Mouse (Mus musculus) limb, embryonic 10.5 days (tissue): ENCODE data around the gene Lhx5. TPM values are rescaled to one million over a fixed set of nuclear protein-coding genes. Genes with fewer than 3 reads are reported as not detected.
A peak's percentile ranks its signal among the peaks of the same experiment; 100 is the strongest.

Source experiments
- DNase-seq: peaks from one replicate; pipeline ENCODE4 v3.0.0-alpha.2; 2017; ENCODE audit warnings: low spot score
- H3K27ac ChIP-seq: fragments of 300-500 bp; sonication (generic); 2 replicates; pipeline ENCODE4 v1.5.1; 2016; ENCODE audit warnings: mild to moderate bottlenecking
- H3K27me3 ChIP-seq: fragments of 300-500 bp; sonication (generic); 2 replicates; pipeline ENCODE4 v1.6.1; 2016; ENCODE audit warnings: low read depth, mild to moderate bottlenecking; ENCODE audit not compliant: poor library complexity, severe bottlenecking
- H3K36me3 ChIP-seq: fragments of 300-500 bp; sonication (generic); 2 replicates; pipeline ENCODE4 v1.6.1; 2016; ENCODE audit warnings: mild to moderate bottlenecking, moderate library complexity
- H3K4me1 ChIP-seq: fragments of 300-500 bp; sonication (generic); 2 replicates; pipeline ENCODE4 v1.6.1; 2016
- H3K4me3 ChIP-seq: fragments of 300-500 bp; sonication (generic); 2 replicates; pipeline ENCODE4 v1.5.1; 2016; ENCODE audit warnings: mild to moderate bottlenecking, moderate library complexity
- H3K9me3 ChIP-seq: fragments of 300-500 bp; sonication (generic); replicated peaks from 2 replicates; pipeline ENCODE4 v1.6.1; 2016; ENCODE audit warnings: mild to moderate bottlenecking
- WGBS: fragments of 180-500 bp; shearing (Covaris S2); methylation state at CpG from one replicate; pipeline ENCODE4 v1.1.7; 2016; 5-methylcytosine and 5-hydroxymethylcytosine counted together
- polyA plus RNA-seq: library from polyadenylated mRNA; unstranded; fragments of >200 nt; fragmentation: Nextera tagmentation; extraction: Ambion mirVana; gene quantifications from 2 replicates; pipeline ENCODE4 v1.2.1, GENCODE M21; 2016

The Lhx5 gene
- polyA plus RNA-seq, 1 experiment from 2014 or later = not detected

GRCm38 (mm10) chr5:120435006-120435681 lies 3.6 kb downstream of the Lhx5 start:
- Histone ChIP-seq H3K36me3 (no peaks in the 10 kb centered on the region), H3K9me3 (no peaks in the 10 kb centered on the region), H3K4me1 (peaks cover 42% of the 10 kb centered on the region), H3K4me3 (no peak overlapping the region; the same call in 1 of the 2 replicates), H3K27me3 (peaks cover 100% of the 10 kb centered on the region), H3K27ac (no peak overlapping the region)
- under 1% methylated on average over 44 of the region's 44 CpGs for WGBS
- DNase-seq = peak; percentile 58

GRCm38 (mm10) chr5:120435731-120436501 lies 4.4 kb downstream of the Lhx5 start:
- peak overlapping the region; percentile 47 for H3K4me3 ChIP-seq
- WGBS = under 1% methylated on average over 47 of the region's 47 CpGs
- H3K27ac ChIP-seq = 0 out of 2 replicates have a peak overlapping the region, but pooled peaks have one; percentile 12
- H3K27me3 ChIP-seq = peaks cover 100% of the 10 kb centered on the region
- peak; percentile 56 for DNase-seq
- H3K36me3 ChIP-seq = no peaks in the 10 kb centered on the region
- no peaks in the 10 kb centered on the region for H3K9me3 ChIP-seq
- peaks cover 47% of the 10 kb centered on the region for H3K4me1 ChIP-seq

- Histone ChIP-seq H3K4me3 (no peak overlapping the region), H3K27me3 (peaks cover 95% of the 10 kb centered on the region), H3K27ac (no peak overlapping the region), H3K36me3 (no peaks in the 10 kb centered on the region), H3K9me3 (no peaks in the 10 kb centered on the region), H3K4me1 (peaks cover 43% of the 10 kb centered on the region)
- WGBS = under 1% methylated on average over 18 of the region's 18 CpGs
- peak; percentile 51 for DNase-seq
Measured at GRCm38 (mm10) chr5:120436885-120437495, 5.5 kb downstream of the Lhx5 start.

GRCm38 (mm10) chr5:120437539-120437938 lies 6.0 kb downstream of the Lhx5 start:
- no peaks in the 10 kb centered on the region for H3K36me3 ChIP-seq
- DNase-seq = no peak
- H3K9me3 ChIP-seq = no peaks in the 10 kb centered on the region
- 1% methylated on average over 17 of the region's 17 CpGs for WGBS
- H3K27me3 ChIP-seq = peaks cover 95% of the 10 kb centered on the region
- H3K4me1 ChIP-seq = peaks cover 41% of the 10 kb centered on the region
- peak overlapping the region; percentile 29 for H3K4me3 ChIP-seq
- H3K27ac ChIP-seq = 0 out of 2 replicates have a peak overlapping the region, but pooled peaks have one; percentile 42

- Histone ChIP-seq H3K4me3 (peak overlapping the region; percentile 29), H3K27ac (0 out of 2 replicates have a peak overlapping the region, but pooled peaks have one; percentile 42), H3K27me3 (peaks cover 95% of the 10 kb centered on the region), H3K9me3 (no peaks in the 10 kb centered on the region), H3K36me3 (no peaks in the 10 kb centered on the region), H3K4me1 (peaks cover 41% of the 10 kb centered on the region)
- 1% methylated on average over 33 of the region's 33 CpGs for WGBS
- DNase-seq = peak; percentile 56
Measured at GRCm38 (mm10) chr5:120437986-120438385, 6.5 kb downstream of the Lhx5 start.

GRCm38 (mm10) chr5:120438469-120438868 lies 7.0 kb downstream of the Lhx5 start:
- peaks cover 41% of the 10 kb centered on the region for H3K4me1 ChIP-seq
- H3K9me3 ChIP-seq = no peaks in the 10 kb centered on the region
- H3K27ac ChIP-seq = no peak overlapping the region
- H3K4me3 ChIP-seq = no peak overlapping the region; the same call in 1 of the 2 replicates
- WGBS = 2% methylated on average over 13 of the region's 13 CpGs
- H3K36me3 ChIP-seq = no peaks in the 10 kb centered on the region
- no peak for DNase-seq
- H3K27me3 ChIP-seq = peaks cover 95% of the 10 kb centered on the region

- peaks cover 41% of the 10 kb centered on the region for H3K4me1 ChIP-seq
- DNase-seq = peak; percentile 49
- no peak overlapping the region for H3K27ac ChIP-seq
- 1% methylated on average over 27 of the region's 27 CpGs for WGBS
- H3K4me3 ChIP-seq = no peak overlapping the region
- no peaks in the 10 kb centered on the region for H3K9me3 ChIP-seq
- H3K36me3 ChIP-seq = no peaks in the 10 kb centered on the region
- H3K27me3 ChIP-seq = peaks cover 95% of the 10 kb centered on the region
Measured at GRCm38 (mm10) chr5:120438991-120439710, 7.7 kb downstream of the Lhx5 start.

- H3K27ac ChIP-seq = no peak overlapping the region
- WGBS = 2% methylated on average over 61 of the region's 61 CpGs
- H3K9me3 ChIP-seq = no peaks in the 10 kb centered on the region
- peak overlapping the region; percentile 32 for H3K4me3 ChIP-seq
- no peaks in the 10 kb centered on the region for H3K36me3 ChIP-seq
- peaks cover 41% of the 10 kb centered on the region for H3K4me1 ChIP-seq
- peak; percentile 60 for DNase-seq
- peaks cover 95% of the 10 kb centered on the region for H3K27me3 ChIP-seq
Measured at GRCm38 (mm10) chr5:120439887-120440670, 8.6 kb downstream of the Lhx5 start.

GRCm38 (mm10) chr5:120440733-120441132 lies 9.2 kb downstream of the Lhx5 start:
- WGBS = 5% methylated on average over 13 of the region's 14 CpGs
- Histone ChIP-seq H3K27me3 (peaks cover 95% of the 10 kb centered on the region), H3K27ac (no peak overlapping the region), H3K4me3 (peak overlapping the region; percentile 32), H3K9me3 (no peaks in the 10 kb centered on the region), H3K36me3 (no peaks in the 10 kb centered on the region), H3K4me1 (peaks cover 37% of the 10 kb centered on the region)
- DNase-seq = peak; percentile 99

- H3K4me3 ChIP-seq = no peak overlapping the region
- H3K27me3 ChIP-seq = peaks cover 49% of the 10 kb centered on the region
- DNase-seq = no peak
- H3K27ac ChIP-seq = no peak overlapping the region
- 35% methylated on average over 13 of the region's 13 CpGs for WGBS
- H3K4me1 ChIP-seq = peaks cover 5% of the 10 kb centered on the region
- no peaks in the 10 kb centered on the region for H3K9me3 ChIP-seq
- no peaks in the 10 kb centered on the region for H3K36me3 ChIP-seq
Measured at GRCm38 (mm10) chr5:120447305-120447704, 15.8 kb downstream of the Lhx5 start.

- no peaks in the 10 kb centered on the region for H3K36me3 ChIP-seq
- no peak overlapping the region for H3K27ac ChIP-seq
- no peak for DNase-seq
- H3K4me3 ChIP-seq = 0 out of 2 replicates have a peak overlapping the region, but pooled peaks have one; percentile 15
- no peaks in the 10 kb centered on the region for H3K9me3 ChIP-seq
- H3K4me1 ChIP-seq = peaks cover 14% of the 10 kb centered on the region
- peaks cover 57% of the 10 kb centered on the region for H3K27me3 ChIP-seq
- WGBS = 49% methylated on average over 14 of the region's 14 CpGs
Measured at GRCm38 (mm10) chr5:120454756-120455337, 23.3 kb downstream of the Lhx5 start.
